Mouse (Mus musculus): Measurements from ENCODE around the gene Gm49384. TPM values are rescaled to one million over a fixed set of nuclear protein-coding genes. Genes with fewer than 3 reads are reported as not detected.

Gene Gm49384
- polyA plus RNA-seq, 1 experiment = 1.1 TPM

DNA sequence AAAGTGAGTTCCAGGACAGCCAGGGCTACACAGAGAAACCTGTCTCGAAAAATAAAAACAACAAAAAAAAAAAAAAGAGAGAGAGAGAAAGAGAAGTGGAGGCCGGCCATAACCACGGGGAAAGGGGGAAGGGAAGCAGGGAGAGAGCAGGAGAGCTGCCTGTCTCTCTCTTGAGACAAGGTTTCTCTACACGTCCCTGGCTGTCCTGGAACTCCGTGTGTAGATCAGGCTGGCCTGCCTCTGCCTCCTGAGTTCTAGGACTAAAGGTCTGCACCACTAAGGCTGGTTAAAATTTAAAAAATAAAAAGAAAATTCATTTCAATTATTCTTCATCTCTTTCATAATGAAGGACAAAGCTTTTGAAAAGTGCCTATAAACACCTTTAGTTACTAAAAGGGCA lies 12.7 kb downstream of the Gm49384 start:
- Histone ChIP-seq H3K4me3 (ENCODE audit: insufficient read depth, low read length) (no peak overlapping the region), H3K4me1 (ENCODE audit: control insufficient read depth, insufficient read depth, low read length) (no peaks in the 10 kb centered on the region; the same call in 1 of the 2 replicates), H3K27ac (ENCODE audit: insufficient read depth, low read length) (no peak overlapping the region)
- TF ChIP-seq CTCF (IDR thresholded peaks at IDR 0.05; ENCODE audit: extremely low read depth, insufficient read depth, low read length) (no peak), POLR2A (IDR thresholded peaks at IDR 0.05; ENCODE audit: extremely low read depth, insufficient read depth, low read length) (no peak)

DNA sequence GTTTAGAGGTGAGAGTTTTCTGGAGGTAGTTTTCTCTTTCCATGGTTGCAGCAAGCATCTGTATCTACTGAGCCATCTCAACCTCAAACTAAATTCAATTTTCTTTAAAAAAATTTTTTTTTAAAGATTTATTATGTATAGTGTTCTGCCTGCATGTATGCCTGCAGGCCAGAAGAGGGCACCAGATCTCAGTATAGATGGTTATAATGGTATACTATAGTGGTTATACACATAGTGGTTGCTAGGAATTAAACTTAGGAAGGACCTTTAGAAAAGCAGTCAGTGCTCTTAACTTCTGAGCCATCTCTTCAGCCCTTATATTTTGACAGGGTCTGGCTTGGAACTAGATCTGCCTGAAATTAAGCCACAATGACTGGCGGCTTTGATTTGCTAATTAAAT lies 13.5 kb downstream of the Gm49384 start:
- Histone ChIP-seq H3K4me1 (ENCODE audit: control insufficient read depth, insufficient read depth, low read length) (no peaks in the 10 kb centered on the region), H3K27ac (ENCODE audit: insufficient read depth, low read length) (no peak overlapping the region), H3K4me3 (ENCODE audit: insufficient read depth, low read length) (no peak overlapping the region)
- TF ChIP-seq CTCF (IDR thresholded peaks at IDR 0.05; ENCODE audit: extremely low read depth, insufficient read depth, low read length) (no peak), POLR2A (IDR thresholded peaks at IDR 0.05; ENCODE audit: extremely low read depth, insufficient read depth, low read length) (no peak)

DNA sequence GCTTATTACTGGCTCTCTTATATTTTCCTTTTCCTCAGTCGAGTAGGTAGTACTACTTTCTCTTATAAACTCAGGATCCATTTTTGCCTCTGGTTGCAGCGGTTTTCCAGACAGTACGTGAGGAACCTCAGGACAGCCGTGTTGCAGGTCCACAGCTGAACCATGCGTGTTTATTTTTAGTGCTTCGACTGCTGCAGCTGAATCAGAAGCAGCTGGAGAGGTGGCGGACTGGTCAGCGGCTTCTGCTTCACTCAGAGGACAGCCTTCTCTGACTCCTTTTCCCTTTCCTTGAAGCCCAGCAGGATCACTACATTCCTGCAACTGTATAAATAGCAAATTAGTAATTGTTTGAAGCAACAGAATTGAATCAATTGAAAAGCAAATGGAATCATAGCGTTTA lies 14.0 kb downstream of the Gm49384 start:
- H3K27ac ChIP-seq (ENCODE audit: insufficient read depth, low read length) = no peak overlapping the region
- H3K4me1 ChIP-seq (ENCODE audit: control insufficient read depth, insufficient read depth, low read length) = no peaks in the 10 kb centered on the region; the same call in 1 of the 2 replicates
- TF ChIP-seq POLR2A (IDR thresholded peaks at IDR 0.05; ENCODE audit: extremely low read depth, insufficient read depth, low read length) (no peak), CTCF (IDR thresholded peaks at IDR 0.05; ENCODE audit: extremely low read depth, insufficient read depth, low read length) (no peak)
- no peak overlapping the region for H3K4me3 ChIP-seq (ENCODE audit: insufficient read depth, low read length)

DNA sequence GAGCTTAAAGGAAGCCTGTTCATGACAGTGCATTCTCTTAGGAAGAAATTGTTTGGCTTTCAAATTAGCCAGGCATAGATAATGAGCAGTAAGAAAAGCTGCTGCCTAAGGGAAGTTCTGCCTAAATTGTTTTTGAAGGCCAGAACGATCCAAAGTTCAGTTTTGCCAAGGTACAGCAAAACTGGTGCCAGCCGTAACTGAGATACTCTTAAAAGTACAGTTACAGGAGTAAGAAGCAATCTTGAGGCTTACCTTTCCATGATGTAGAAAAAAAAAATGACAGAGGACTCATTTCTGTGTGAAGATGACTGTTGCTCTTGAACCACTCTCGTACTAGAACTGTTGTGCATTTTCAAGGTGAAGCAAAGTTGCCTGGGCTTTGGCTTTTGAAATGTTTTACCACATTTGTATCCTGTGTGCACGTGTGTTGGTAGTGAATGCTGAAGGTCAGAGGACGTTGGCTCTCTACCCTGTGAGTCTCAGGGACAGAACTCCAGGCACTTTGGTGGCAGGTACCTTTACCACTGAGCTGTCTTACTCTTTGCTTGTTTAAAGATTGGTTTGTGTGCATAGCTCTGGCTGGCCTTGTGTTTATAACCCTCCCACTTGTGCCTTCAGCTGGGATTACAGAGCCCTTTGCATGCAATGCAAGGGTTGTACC lies 17.1 kb downstream of the Gm49384 start:
- H3K4me3 ChIP-seq (ENCODE audit: insufficient read depth, low read length) = no peak overlapping the region
- no peak overlapping the region for H3K27ac ChIP-seq (ENCODE audit: insufficient read depth, low read length)
- TF ChIP-seq CTCF (IDR thresholded peaks at IDR 0.05; ENCODE audit: extremely low read depth, insufficient read depth, low read length) (no peak), POLR2A (IDR thresholded peaks at IDR 0.05; ENCODE audit: extremely low read depth, insufficient read depth, low read length) (no peak)
- H3K4me1 ChIP-seq (ENCODE audit: control insufficient read depth, insufficient read depth, low read length) = peaks cover 1% of the 10 kb centered on the region; the same call in 1 of the 2 replicates

DNA sequence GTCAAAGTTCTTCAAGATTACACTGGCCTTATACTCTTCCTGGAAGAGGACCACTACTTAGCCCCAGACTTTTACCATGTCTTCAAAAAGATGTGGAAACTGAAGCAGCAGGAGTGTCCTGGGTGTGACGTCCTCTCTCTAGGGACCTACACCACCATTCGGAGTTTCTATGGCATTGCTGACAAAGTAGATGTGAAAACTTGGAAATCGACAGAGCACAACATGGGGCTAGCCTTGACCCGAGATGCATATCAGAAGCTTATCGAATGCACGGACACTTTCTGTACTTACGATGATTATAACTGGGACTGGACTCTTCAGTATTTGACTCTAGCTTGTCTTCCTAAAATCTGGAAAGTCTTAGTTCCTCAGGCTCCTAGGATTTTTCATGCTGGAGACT lies 18.7 kb downstream of the Gm49384 start:
- Histone ChIP-seq H3K4me1 (ENCODE audit: control insufficient read depth, insufficient read depth, low read length) (peaks cover 1% of the 10 kb centered on the region; the same call in 1 of the 2 replicates), H3K27ac (ENCODE audit: insufficient read depth, low read length) (no peak overlapping the region), H3K4me3 (ENCODE audit: insufficient read depth, low read length) (peak overlapping the region; percentile 63; the same call in 1 of the 2 replicates)
- no peak for TF ChIP-seq CTCF (IDR thresholded peaks at IDR 0.05; ENCODE audit: extremely low read depth, insufficient read depth, low read length)
- TF ChIP-seq POLR2A (IDR thresholded peaks at IDR 0.05; ENCODE audit: extremely low read depth, insufficient read depth, low read length) = no peak

DNA sequence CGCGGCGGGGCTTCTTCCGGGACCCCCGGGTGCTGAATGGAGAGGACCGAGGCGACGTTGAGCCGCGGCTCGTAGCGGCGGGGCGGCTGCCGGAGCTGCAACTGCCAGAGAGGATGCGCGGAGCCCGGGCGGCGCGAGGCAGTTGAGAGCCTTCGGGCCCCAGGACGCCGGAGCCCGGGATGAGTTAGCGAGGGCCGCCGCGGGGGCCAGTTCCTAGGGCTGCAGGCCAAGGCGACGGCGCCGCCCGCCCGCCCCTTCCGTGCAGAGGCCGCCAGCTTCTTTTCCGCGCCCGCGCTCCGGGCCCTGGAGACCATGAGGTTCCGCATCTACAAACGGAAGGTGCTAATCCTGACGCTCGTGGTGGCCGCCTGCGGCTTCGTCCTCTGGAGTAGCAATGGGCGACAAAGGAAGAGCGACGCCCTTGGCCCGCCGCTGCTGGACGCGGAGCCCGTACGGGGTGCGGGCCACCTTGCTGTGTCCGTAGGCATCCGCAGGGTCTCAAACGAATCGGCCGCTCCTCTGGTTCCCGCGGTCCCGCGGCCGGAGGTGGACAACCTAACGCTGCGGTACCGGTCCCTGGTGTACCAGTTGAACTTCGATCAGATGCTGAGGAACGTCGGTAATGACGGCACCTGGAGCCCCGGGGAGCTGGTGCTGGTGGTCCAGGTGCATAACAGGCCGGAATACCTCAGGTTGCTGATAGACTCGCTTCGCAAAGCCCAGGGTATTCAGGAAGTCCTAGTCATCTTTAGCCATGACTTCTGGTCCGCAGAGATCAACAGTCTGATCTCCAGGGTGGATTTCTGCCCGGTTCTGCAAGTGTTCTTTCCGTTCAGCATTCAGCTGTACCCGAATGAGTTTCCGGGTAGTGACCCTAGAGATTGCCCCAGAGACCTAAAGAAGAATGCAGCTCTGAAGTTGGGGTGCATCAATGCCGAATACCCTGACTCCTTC lies 19.4 kb downstream of the Gm49384 start:
- TF ChIP-seq CTCF (IDR thresholded peaks at IDR 0.05; ENCODE audit: extremely low read depth, insufficient read depth, low read length) = no peak
- no peak for TF ChIP-seq POLR2A (IDR thresholded peaks at IDR 0.05; ENCODE audit: extremely low read depth, insufficient read depth, low read length)
- H3K4me3 ChIP-seq (ENCODE audit: insufficient read depth, low read length) = peak overlapping the region; percentile 63

DNA sequence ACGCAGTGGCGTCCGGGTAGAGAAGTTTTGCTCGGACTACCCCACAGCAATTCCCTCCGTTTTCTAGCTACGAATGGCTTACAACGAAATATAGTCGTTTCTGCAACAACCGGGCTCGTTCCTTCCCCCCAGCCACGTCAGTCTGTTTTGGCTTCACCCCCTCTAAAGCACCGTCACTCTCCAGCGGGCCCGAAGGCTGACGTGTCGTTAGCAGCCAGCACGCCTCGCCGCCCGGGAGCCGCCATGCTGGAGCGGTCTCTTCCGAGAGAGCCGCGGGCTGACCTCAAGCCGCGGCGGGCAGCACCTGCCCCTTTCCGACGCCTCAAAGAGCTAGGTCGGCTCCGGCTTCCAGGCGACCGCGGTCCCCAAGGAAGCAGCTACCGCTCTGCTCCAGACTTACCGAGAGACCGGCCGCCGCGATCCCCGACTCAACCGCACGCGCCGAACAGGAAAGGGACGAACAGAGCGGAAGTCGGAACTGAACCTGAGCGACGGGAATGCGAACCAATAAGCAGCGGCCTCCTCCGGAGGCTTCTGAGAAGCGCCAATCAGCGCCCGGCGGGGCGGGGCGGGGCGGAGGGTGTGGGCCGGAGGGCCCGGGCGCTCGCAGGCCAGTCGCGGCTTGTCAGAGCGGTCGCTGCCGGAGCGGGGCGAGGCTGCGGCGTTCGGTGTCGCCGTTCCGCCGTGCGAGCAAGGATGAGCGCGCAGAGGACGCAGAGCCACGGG lies 20.3 kb downstream of the Gm49384 start, which contains the start of the genes Rpl36al and Mgat2:
Gene Rpl36al (minus strand): TSS at position 501 of the 726 bp plus-strand sequence.
Gene Mgat2 (plus strand): TSS at position 575 of the 726 bp plus-strand sequence.
- Histone ChIP-seq H3K4me3 (ENCODE audit: insufficient read depth, low read length) (peak within 1 kb of the TSS; percentile 63), H3K4me1 (ENCODE audit: control insufficient read depth, insufficient read depth, low read length) (peaks cover 1% of the 10 kb centered on the region; the same call in 1 of the 2 replicates), H3K27ac (ENCODE audit: insufficient read depth, low read length) (peak within 1 kb of the TSS; percentile 93)
- TF ChIP-seq CTCF (IDR thresholded peaks at IDR 0.05; ENCODE audit: extremely low read depth, insufficient read depth, low read length) (no peak), POLR2A (IDR thresholded peaks at IDR 0.05; ENCODE audit: extremely low read depth, insufficient read depth, low read length) (peak; percentile 83)

More for the DNA sequence above, 19.4 kb downstream of the Gm49384 start:
- Histone ChIP-seq H3K4me1 (ENCODE audit: control insufficient read depth, insufficient read depth, low read length) (peaks cover 1% of the 10 kb centered on the region; the same call in 1 of the 2 replicates), H3K27ac (ENCODE audit: insufficient read depth, low read length) (peak overlapping the region; percentile 90)

DNA sequence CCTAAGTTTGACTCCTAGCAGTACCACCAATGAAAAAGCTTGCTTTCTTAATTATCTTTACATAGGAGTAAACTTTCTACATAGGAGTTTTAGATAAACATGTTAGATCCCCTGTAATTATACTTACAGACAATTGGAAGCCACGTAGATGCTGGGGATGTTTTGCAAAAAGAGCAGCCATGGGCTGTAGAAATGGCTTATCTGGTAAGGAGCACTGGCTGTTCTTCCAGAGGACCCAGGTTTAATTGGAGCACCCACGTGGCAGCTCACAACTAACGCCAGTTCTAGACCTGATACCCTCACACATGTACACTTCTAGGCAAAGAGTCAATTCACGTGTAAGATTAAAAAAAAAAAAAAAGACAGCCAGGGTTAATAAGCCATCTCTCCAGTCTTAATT lies 22.3 kb downstream of the Gm49384 start:
- TF ChIP-seq CTCF (IDR thresholded peaks at IDR 0.05; ENCODE audit: extremely low read depth, insufficient read depth, low read length) = no peak
- TF ChIP-seq POLR2A (IDR thresholded peaks at IDR 0.05; ENCODE audit: extremely low read depth, insufficient read depth, low read length) = no peak
- Histone ChIP-seq H3K27ac (ENCODE audit: insufficient read depth, low read length) (no peak overlapping the region), H3K4me3 (ENCODE audit: insufficient read depth, low read length) (no peak overlapping the region), H3K4me1 (ENCODE audit: control insufficient read depth, insufficient read depth, low read length) (peaks cover 1% of the 10 kb centered on the region; the same call in 1 of the 2 replicates)

DNA sequence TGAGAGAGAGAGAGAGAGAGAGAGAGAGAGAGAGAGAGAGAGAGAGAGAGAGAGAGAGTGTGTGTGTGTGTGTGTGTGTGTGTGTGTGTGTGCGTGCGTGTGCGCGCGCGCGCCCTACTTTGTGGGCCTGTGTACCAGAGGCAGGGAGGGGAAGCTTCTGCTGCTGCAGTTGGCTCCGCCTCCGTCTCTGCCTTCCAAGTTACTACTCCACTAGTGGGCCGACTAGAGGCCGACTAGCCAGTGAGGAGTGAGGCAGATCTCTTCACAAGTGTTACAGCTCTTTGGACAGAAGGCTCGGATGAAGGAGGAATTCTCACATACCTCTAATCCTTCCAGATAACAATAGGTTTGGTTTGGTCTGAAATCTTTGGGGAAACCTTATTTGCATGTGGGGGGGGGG lies 24.7 kb downstream of the Gm49384 start:
- no peak overlapping the region for H3K27ac ChIP-seq (ENCODE audit: insufficient read depth, low read length)
- TF ChIP-seq POLR2A (IDR thresholded peaks at IDR 0.05; ENCODE audit: extremely low read depth, insufficient read depth, low read length) = no peak
- no peak for TF ChIP-seq CTCF (IDR thresholded peaks at IDR 0.05; ENCODE audit: extremely low read depth, insufficient read depth, low read length)
- peaks cover 1% of the 10 kb centered on the region; the same call in 1 of the 2 replicates for H3K4me1 ChIP-seq (ENCODE audit: control insufficient read depth, insufficient read depth, low read length)
- no peak overlapping the region for H3K4me3 ChIP-seq (ENCODE audit: insufficient read depth, low read length)
